Mouse (Mus musculus) stomach, embryonic 14.5 days (tissue): Measurements from ENCODE around the gene Lmln. TPM values are rescaled to one million over a fixed set of nuclear protein-coding genes. Genes with fewer than 3 reads are reported as not detected.
"Not testable (repeated sequence)": the region's sequence is repeated elsewhere in the genome, so short reads cannot be mapped to it uniquely, and the experiment has no call there.

ENCODE experiments used
- ATAC-seq: fragments of 200-750 bp; cut with Nextera tagmentation; 2 replicates; pipeline ENCODE4 v1.8.0; 2017; ENCODE audit warnings: low read depth, moderate TSS enrichment; ENCODE audit not compliant: insufficient number of reproducible peaks, insufficient read depth, low FRiP score
- H3K27ac ChIP-seq: fragments of 300-500 bp; sonication (generic); 2 replicates; pipeline ENCODE4 v1.5.1; 2014; ENCODE audit warnings: mild to moderate bottlenecking, low read length, moderate library complexity, mixed read lengths
- H3K27me3 ChIP-seq: fragments of 300-500 bp; sonication (generic); 2 replicates; pipeline ENCODE4 v1.6.1; 2014; ENCODE audit warnings: low read length, control low read depth, mixed read lengths; ENCODE audit not compliant: control insufficient read depth, insufficient read depth
- H3K36me3 ChIP-seq: fragments of 300-500 bp; sonication (generic); 2 replicates; pipeline ENCODE4 v1.6.1; 2014; ENCODE audit warnings: mild to moderate bottlenecking, control low read depth, low read length, moderate library complexity, mixed read lengths; ENCODE audit not compliant: control insufficient read depth, insufficient read depth
- H3K4me1 ChIP-seq: fragments of 300-500 bp; sonication (generic); 2 replicates; pipeline ENCODE4 v1.6.1; 2014; ENCODE audit warnings: low read length, control low read depth, mixed read lengths; ENCODE audit not compliant: control insufficient read depth, insufficient read depth
- H3K4me2 ChIP-seq: fragments of 300-500 bp; sonication (generic); replicated peaks from 2 replicates; pipeline ENCODE4 v1.6.1; 2014; ENCODE audit warnings: low read depth, low read length, control low read depth
- H3K4me3 ChIP-seq: fragments of 300-500 bp; sonication (generic); 2 replicates; pipeline ENCODE4 v1.5.1; 2014; ENCODE audit warnings: low read depth, low read length, control low read depth
- H3K9ac ChIP-seq: fragments of 300-500 bp; sonication (generic); replicated peaks from 2 replicates; pipeline ENCODE4 v1.6.1; 2014; ENCODE audit warnings: low read depth, mild to moderate bottlenecking, control low read depth, low read length, moderate library complexity, mixed read lengths
- H3K9me3 ChIP-seq: fragments of 300-500 bp; sonication (generic); 2 replicates; pipeline ENCODE4 v1.6.1; 2016; ENCODE audit warnings: low read depth, low read length, control low read depth; ENCODE audit not compliant: control insufficient read depth
- WGBS: fragments of 180-500 bp; shearing (Covaris S2); extraction: QIAGEN DNeasy Blood & Tissue Kit; methylation state at CpG from one replicate; pipeline ENCODE4 v1.1.7; 2014; 5-methylcytosine and 5-hydroxymethylcytosine counted together
- polyA plus RNA-seq: library from polyadenylated mRNA; unstranded; fragments of >200 nt; fragmentation: Nextera tagmentation; extraction: Ambion mirVana; gene quantifications from 2 replicates; pipeline ENCODE4 v1.2.1, GENCODE M21; 2014

The Lmln gene
- polyA plus RNA-seq, 1 experiment from 2014 or later: 3.5 TPM

DNA sequence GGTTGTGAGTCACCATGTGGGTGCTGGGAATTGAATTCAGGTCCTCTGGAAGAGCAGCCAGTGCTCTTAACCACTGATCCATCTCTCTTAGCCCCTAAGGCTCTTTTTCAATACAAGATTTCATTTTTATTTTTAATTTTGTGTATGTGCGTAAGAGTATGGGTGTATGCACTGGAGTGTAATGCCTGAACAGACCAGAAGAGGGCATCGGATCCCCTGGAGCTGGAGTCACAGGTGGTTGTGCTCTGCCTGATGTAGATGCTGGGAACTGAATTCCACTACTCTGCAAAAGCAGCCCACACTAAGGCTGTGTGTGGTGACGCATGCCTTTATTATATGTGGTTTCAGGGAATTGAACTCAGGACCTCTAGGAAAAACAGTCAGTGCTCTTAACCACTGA is 83.9 kb downstream of the Lmln start:
- no peak overlapping the region for H3K4me2 ChIP-seq
- no peak for ATAC-seq
- H3K27me3 ChIP-seq: no peaks in the 10 kb centered on the region
- no peak overlapping the region for H3K9ac ChIP-seq
- H3K9me3 ChIP-seq: no peaks in the 10 kb centered on the region
- H3K27ac ChIP-seq: no peak overlapping the region
- no peaks in the 10 kb centered on the region for H3K4me1 ChIP-seq
- no peak overlapping the region for H3K4me3 ChIP-seq
- no peaks in the 10 kb centered on the region for H3K36me3 ChIP-seq
- 94% methylated on average over 3 of the region's 3 CpGs for WGBS

DNA sequence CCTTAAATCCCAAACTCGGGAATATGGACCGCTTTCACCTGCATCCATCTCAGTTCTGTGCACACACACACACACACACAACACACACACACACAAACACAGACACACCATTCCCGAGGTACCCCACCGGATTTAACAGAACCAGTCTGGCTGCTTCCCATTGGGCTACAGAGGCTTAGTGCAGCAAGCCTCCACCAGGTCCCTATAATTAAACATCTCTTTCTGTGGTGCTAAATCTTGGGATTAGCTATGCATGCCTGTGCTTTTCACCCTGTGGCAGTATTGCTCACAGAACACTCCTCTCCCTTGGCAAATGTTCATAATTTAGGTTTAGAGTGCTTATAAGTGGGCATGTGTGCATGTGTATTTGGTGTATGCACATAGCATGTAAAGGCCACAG is 85.8 kb downstream of the Lmln start:
- WGBS: 77% methylated on average over 4 of the region's 4 CpGs
- H3K9ac ChIP-seq: no peak overlapping the region
- no peaks in the 10 kb centered on the region for H3K36me3 ChIP-seq
- no peaks in the 10 kb centered on the region for H3K4me1 ChIP-seq
- H3K27ac ChIP-seq: no peak overlapping the region
- H3K9me3 ChIP-seq: no peaks in the 10 kb centered on the region
- ATAC-seq: no peak
- H3K4me3 ChIP-seq: no peak overlapping the region
- no peak overlapping the region for H3K4me2 ChIP-seq
- H3K27me3 ChIP-seq: no peaks in the 10 kb centered on the region

DNA sequence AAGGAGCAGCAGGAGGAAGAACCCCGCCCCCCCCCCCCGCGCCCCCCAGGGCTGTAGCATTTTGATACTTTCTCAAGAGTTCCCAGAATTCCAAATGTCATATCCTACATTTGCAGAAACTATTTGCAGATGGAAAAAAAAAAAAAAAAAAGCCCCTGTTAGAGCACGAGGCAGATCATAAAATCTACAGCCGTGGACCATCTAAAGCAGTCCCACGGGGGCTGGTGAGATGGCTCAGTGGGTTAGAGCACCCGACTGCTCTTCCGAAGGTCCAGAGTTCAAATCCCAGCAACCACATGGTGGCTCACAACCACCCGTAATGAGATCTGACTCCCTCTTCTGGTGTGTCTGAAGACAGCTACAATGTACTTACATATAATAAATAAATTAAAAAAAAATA is 88.6 kb downstream of the Lmln start:
- H3K9me3 ChIP-seq, ATAC-seq, H3K4me3 ChIP-seq, H3K36me3 ChIP-seq, H3K9ac ChIP-seq, H3K4me2 ChIP-seq, H3K27me3 ChIP-seq, H3K4me1 ChIP-seq, H3K27ac ChIP-seq: not testable (repeated sequence)
- 78% methylated on average over 9 of the region's 9 CpGs for WGBS

DNA sequence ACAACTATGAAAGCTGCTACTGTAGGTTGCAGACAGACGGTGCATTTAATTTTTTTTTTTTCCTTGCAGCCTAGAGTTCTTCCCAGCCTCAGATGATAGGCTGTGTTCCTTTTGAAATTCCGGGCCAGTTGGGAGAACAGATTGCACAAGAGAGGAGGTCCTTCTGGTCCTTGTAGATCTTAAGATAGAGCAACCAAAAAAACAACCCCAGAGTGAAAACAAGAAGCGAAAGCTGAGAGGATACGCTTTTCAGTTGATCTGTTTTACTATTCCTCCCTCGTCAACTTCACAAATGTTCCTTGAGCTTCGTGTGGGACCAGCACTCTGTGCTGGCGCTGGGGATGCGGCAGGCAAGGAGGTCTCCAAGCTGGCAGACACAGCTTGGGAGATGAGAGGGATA is 89.2 kb downstream of the Lmln start:
- H3K4me1 ChIP-seq: no peaks in the 10 kb centered on the region
- H3K27me3 ChIP-seq: no peaks in the 10 kb centered on the region
- H3K9me3 ChIP-seq: no peaks in the 10 kb centered on the region
- no peaks in the 10 kb centered on the region for H3K36me3 ChIP-seq
- 74% methylated on average over 8 of the region's 8 CpGs for WGBS
- H3K9ac ChIP-seq: no peak overlapping the region
- no peak overlapping the region for H3K4me2 ChIP-seq
- H3K4me3 ChIP-seq: no peak overlapping the region
- no peak overlapping the region for H3K27ac ChIP-seq
- ATAC-seq: no peak

DNA sequence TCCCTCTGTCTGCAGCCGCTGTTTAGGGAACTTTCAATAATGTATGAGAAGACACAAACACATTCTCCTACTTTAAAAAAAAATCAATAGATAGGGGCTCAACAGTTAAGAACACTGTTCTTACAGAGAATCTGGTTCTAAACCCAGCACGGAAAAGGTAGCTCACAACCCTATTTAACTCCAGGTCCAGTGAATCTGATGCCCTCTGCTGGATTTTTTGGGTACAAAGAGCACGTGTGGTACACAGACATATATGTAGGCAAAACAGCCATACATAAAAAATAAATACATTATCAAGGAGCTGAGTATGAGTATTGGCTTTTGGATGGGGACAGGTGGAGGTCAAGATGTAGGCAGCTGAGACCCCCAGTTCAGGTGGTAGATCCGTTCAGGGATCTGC is 92.7 kb downstream of the Lmln start:
- Histone ChIP-seq H3K4me2 (no peak overlapping the region), H3K27me3 (no peaks in the 10 kb centered on the region), H3K4me3 (no peak overlapping the region), H3K9ac (no peak overlapping the region), H3K36me3 (no peaks in the 10 kb centered on the region), H3K9me3 (no peaks in the 10 kb centered on the region), H3K4me1 (no peaks in the 10 kb centered on the region), H3K27ac (no peak overlapping the region)
- ATAC-seq: no peak
- 55% methylated on average over 4 of the region's 4 CpGs for WGBS

DNA sequence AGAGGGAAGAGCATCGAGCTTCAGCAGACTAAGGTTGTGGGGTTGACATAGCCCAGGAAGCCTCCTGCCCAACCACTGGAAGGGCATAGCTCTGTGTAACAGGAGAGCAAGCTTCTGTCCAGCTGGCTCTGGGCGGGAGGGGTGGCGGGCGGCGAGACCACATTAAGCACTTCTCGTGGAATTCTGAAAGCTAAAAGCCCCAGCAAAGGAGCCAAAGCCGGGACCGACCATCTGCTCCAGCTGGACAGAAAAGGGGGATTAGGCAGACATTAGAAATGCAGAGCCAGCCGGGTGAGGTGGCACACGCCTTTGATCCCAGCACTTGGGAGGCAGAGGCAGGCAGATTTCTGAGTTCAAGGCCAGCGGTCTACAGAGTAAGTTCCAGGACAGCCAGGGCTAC is 95.7 kb downstream of the Lmln start:
- Histone ChIP-seq H3K9me3 (no peaks in the 10 kb centered on the region), H3K27ac (no peak overlapping the region), H3K36me3 (no peaks in the 10 kb centered on the region), H3K4me1 (no peaks in the 10 kb centered on the region), H3K4me2 (no peak overlapping the region), H3K4me3 (no peak overlapping the region), H3K27me3 (no peaks in the 10 kb centered on the region), H3K9ac (no peak overlapping the region)
- no peak for ATAC-seq
- WGBS: 84% methylated on average over 11 of the region's 11 CpGs

DNA sequence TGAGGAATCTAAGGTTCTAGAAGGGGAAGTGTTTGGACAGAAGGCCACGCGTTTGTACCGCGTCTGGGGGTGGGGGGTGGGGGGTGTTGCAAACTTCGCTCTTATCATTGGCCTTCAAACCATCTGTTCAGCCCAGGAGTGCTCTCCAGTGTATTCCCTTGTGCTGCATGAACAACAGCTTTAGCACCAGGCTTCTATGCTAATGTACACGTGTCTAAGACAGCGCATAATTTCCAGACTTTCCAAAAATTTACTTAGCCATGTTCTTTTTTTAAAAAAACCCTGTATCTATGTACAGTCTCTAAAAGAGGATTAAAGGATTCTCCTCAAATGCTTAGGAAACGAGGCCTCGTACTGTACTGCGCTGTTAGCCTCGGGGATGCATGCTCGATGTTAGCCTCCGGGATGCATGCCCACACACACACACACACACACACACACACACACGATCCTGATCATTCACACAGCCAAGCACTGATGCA is 96.3 kb downstream of the Lmln start:
- WGBS: 91% methylated on average over 14 of the region's 14 CpGs
- H3K27me3 ChIP-seq: no peaks in the 10 kb centered on the region

DNA sequence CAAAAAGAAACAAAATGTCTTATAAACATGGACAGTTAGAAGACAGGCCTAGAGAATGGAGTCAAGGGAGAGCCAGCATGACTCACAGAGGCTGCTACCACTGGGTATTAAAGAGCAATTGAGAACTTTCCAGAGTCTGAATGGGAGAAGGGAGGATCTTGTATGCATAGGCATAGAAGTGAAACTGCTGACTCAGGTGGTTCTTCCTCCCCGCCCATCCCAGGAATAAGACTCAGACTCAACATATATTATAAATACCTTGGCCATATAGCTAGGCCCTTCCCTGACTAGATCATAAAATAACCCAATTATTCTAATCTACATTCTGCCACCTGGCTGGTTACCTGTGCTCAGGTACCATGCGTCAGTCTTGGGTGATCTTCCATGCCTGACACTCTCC is 97.0 kb downstream of the Lmln start:
- WGBS: 96% methylated on average over 2 of the region's 2 CpGs

More for the DNA sequence above, 96.3 kb downstream of the Lmln start:
- H3K9ac ChIP-seq: no peak overlapping the region
- no peak overlapping the region for H3K27ac ChIP-seq
- H3K4me2 ChIP-seq: no peak overlapping the region
- ATAC-seq: no peak
- H3K9me3 ChIP-seq: no peaks in the 10 kb centered on the region
- no peak overlapping the region for H3K4me3 ChIP-seq
- H3K36me3 ChIP-seq: no peaks in the 10 kb centered on the region
- no peaks in the 10 kb centered on the region for H3K4me1 ChIP-seq

DNA sequence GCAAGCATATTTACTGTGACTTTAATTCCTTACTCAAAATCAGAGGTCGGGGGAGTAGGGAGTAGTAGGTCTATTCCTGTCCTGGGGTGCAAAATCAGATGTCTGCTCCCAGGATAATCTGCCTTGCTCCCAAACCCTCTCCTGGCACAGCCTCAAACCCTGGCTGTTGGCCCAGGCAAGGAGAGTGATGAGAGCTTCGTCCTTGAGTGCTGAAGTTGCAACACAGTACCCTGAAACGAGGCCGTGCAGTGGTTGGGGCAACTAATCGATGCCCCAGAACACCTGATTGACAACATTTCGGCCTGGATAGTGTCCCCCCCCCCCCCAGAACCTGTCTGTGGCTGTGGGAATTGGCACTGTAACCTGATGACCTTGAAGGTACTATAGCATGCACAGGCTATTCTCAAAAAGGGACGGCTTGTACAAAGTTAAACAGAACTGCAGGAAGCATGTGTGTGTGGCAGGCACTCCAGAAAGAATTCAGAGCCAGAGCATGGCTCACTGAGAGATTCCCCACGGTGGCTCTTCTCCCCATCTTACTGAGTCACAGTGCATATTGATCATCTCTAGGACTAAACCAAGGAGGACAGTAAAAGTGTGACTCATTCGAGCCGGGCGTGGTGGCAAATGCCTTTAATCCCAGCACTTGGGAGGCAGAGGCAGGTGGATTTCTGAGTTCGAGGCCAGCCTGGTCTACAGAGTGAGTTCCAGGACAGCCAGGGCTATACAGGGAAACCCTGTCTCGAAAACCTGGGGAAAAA is 101.2 kb downstream of the Lmln start:
- Histone ChIP-seq H3K9me3 (no peaks in the 10 kb centered on the region), H3K4me3 (no peak overlapping the region), H3K9ac (no peak overlapping the region), H3K36me3 (no peaks in the 10 kb centered on the region), H3K27ac (no peak overlapping the region), H3K4me2 (no peak overlapping the region), H3K4me1 (no peaks in the 10 kb centered on the region), H3K27me3 (no peaks in the 10 kb centered on the region)
- ATAC-seq: no peak
- 71% methylated on average over 13 of the region's 13 CpGs for WGBS

More for the DNA sequence above, 97.0 kb downstream of the Lmln start:
- ATAC-seq: no peak
- Histone ChIP-seq H3K4me2 (no peak overlapping the region), H3K4me3 (no peak overlapping the region), H3K36me3 (no peaks in the 10 kb centered on the region), H3K27ac (no peak overlapping the region), H3K9me3 (no peaks in the 10 kb centered on the region), H3K27me3 (no peaks in the 10 kb centered on the region), H3K9ac (no peak overlapping the region), H3K4me1 (no peaks in the 10 kb centered on the region)
